Mouse (Mus musculus) C2C12 (cell line): Measurements from ENCODE around the gene Nomo1.

Experiments used
- CTCF ChIP-seq: IDR thresholded peaks from one replicate; pipeline ENCODE4 v1.5.1; 2011; ENCODE audit not compliant: control insufficient read depth, insufficient read depth, insufficient read length
- MYOD1 ChIP-seq: IDR thresholded peaks from one replicate; pipeline ENCODE4 v1.6.1; 2011; ENCODE audit warnings: low read depth; ENCODE audit not compliant: control insufficient read depth, insufficient read length

GRCm38 (mm10) chr7:46111938-46112337 lies 78.4 kb downstream of the Nomo1 start:
- TF ChIP-seq CTCF (no peak), MYOD1 (no peak)
